Mouse (Mus musculus): ENCODE data around the gene Eri3.

- TF ChIP-seq CTCF (IDR thresholded peaks at IDR 0.05; ENCODE audit: low read depth) (no peak), EP300 (IDR thresholded peaks at IDR 0.05; ENCODE audit: low read depth) (no peak)
Measured at GRCm38 (mm10) chr4:117680963-117681362, 130.8 kb downstream of the Eri3 start.
